Mouse (Mus musculus) Patski (cell line): ENCODE measurements at regions not wholly inside any gene's neighbourhood (a gene's known extent, or its start where the extent isn't known, plus 50 kb on each side); places are given as distances from the start of the nearest gene placed in this dataset.

Source experiments
- ATAC-seq: fragments of 100-300 bp; one replicate; pipeline ENCODE4 v1.8.0; 2021
- CTCF ChIA-PET: fragments of 350-600 bp; sonication (Branson Sonifier 250); formaldehyde crosslinking; loops from one replicate; lab custom pipeline; 2022; ENCODE audit warnings: inconsistent platforms; lab: Charles Lee
- POLR2A ChIA-PET: fragments of 350-600 bp; sonication (Branson Sonifier 250); formaldehyde crosslinking; loops from one replicate; lab custom pipeline; 2022; ENCODE audit warnings: antibody characterized with exemption, inconsistent platforms; lab: Charles Lee
- DNase-seq: peaks from one replicate; pipeline ENCODE4 v3.0.0-alpha.2; 2011; ENCODE audit warnings: low read depth, low spot score
- H3K27me3 ChIP-seq: fragments of 371-371 bp; one replicate; pipeline ENCODE4 v1.5.1; 2021
- CTCF ChIP-seq: fragments of 100-300 bp; IDR thresholded peaks from one replicate; pipeline ENCODE4 v1.5.1; 2021
- in situ Hi-C: fragments of 300-500 bp; cut with MboI; formaldehyde crosslinking; loops from 3 replicates; pipeline ENCODE4 v1.11.1; 2018; ENCODE audit warnings: low pct_unique_long_range_greater_than_20kb, mixed read lengths

GRCm38 (mm10) chr3:27769438-27769837 lies 58.3 kb upstream of the Fndc3b start:
- DNase-seq (no peak), ATAC-seq (no peak)
- no peaks in the 10 kb centered on the region for H3K27me3 ChIP-seq
- POLR2A ChIA-PET: no interaction called here
- CTCF ChIA-PET: interaction anchor here (0.7 to 1.7 kb wide), 3 partner anchors 10 to 158 kb away, joined by 3 to 8 read pairs (median 4); no protein-coding TSS in a partner anchor
- in situ Hi-C loops: no loop called here
- no peak for TF ChIP-seq CTCF

GRCm38 (mm10) chr3:27767188-27767587 lies 56.1 kb upstream of the Fndc3b start:
- no peak for DNase-seq
- no peaks in the 10 kb centered on the region for H3K27me3 ChIP-seq
- no peak for ATAC-seq
- in situ Hi-C loops: no loop called here
- POLR2A ChIA-PET: interaction anchor here (1.1 kb wide), 1 partner anchor 59 kb away, joined by 3 read pairs; no protein-coding TSS in a partner anchor
- CTCF ChIA-PET: interaction anchor here (1.7 to 2.8 kb wide), 2 partner anchors 9 to 10 kb away, joined by 6 to 8 read pairs; no protein-coding TSS in a partner anchor
- no peak for TF ChIP-seq CTCF

GRCm38 (mm10) chr3:27766421-27766820 lies 55.3 kb upstream of the Fndc3b start:
- no peak for ATAC-seq
- in situ Hi-C loops: no loop called here
- no peak for TF ChIP-seq CTCF
- ChIA-PET POLR2A (interaction anchor here (1.1 kb wide), 1 partner anchor 58 kb away, joined by 3 read pairs; no protein-coding TSS in a partner anchor), CTCF (interaction anchor here (1.3 to 2.8 kb wide), 4 partner anchors 9 to 24 kb away, joined by 3 to 8 read pairs (median 4); no protein-coding TSS in a partner anchor)
- no peak for DNase-seq
- no peaks in the 10 kb centered on the region for H3K27me3 ChIP-seq

- no peaks in the 10 kb centered on the region for H3K27me3 ChIP-seq
- in situ Hi-C loops: no loop called here
- no peak for TF ChIP-seq CTCF
- ChIA-PET CTCF (interaction anchor here (0.6 to 2.8 kb wide), 5 partner anchors 9 to 162 kb away, joined by 3 to 8 read pairs (median 3); no protein-coding TSS in a partner anchor), POLR2A (interaction anchor here (1.1 kb wide), 1 partner anchor 58 kb away, joined by 3 read pairs; no protein-coding TSS in a partner anchor)
- ATAC-seq (no peak), DNase-seq (no peak)
Observed at GRCm38 (mm10) chr3:27765929-27766328, 54.8 kb upstream of the Fndc3b start.

- no peaks in the 10 kb centered on the region for H3K27me3 ChIP-seq
- DNase-seq: no peak
- ChIA-PET POLR2A (interaction anchor here (0.6 kb wide), 1 partner anchor 36 kb away, joined by 3 read pairs; no protein-coding TSS in a partner anchor), CTCF (interaction anchor here (0.9 to 2.8 kb wide), 2 partner anchors 9 to 12 kb away, joined by 3 to 8 read pairs; no protein-coding TSS in a partner anchor)
- no peak for ATAC-seq
- in situ Hi-C loops: no loop called here
- TF ChIP-seq CTCF: no peak
Observed at GRCm38 (mm10) chr3:27764556-27764955, 53.4 kb upstream of the Fndc3b start.

GRCm38 (mm10) chr3:27761031-27761430 lies 49.9 kb upstream of the Fndc3b start:
- in situ Hi-C loops: no loop called here
- no peaks in the 10 kb centered on the region for H3K27me3 ChIP-seq
- CTCF ChIA-PET: interaction anchor here (1.0 kb wide), 1 partner anchor 84 kb away, joined by 3 read pairs; no protein-coding TSS in a partner anchor
- DNase-seq: no peak
- POLR2A ChIA-PET: no interaction called here
- no peak for ATAC-seq
- no peak for TF ChIP-seq CTCF
